Mouse (Mus musculus) neural tube, embryonic 11.5 days (tissue): Measurements from ENCODE around the gene Phyhd1. TPM values are rescaled to one million over a fixed set of nuclear protein-coding genes. Genes with fewer than 3 reads are reported as not detected.

Experiments used
- ATAC-seq: fragments of 200-750 bp; cut with Nextera tagmentation; 2 replicates; pipeline ENCODE4 v1.8.0; 2017; ENCODE audit warnings: moderate number of reproducible peaks, mild to moderate bottlenecking, moderate TSS enrichment, moderate library complexity; ENCODE audit not compliant: insufficient read depth, low FRiP score, low TSS enrichment
- DNase-seq: peaks from one replicate; pipeline ENCODE4 v3.0.0-alpha.2; 2015; ENCODE audit warnings: low spot score
- H3K27ac ChIP-seq: fragments of 300-500 bp; sonication (generic); 2 replicates; pipeline ENCODE4 v1.5.1; 2014; ENCODE audit warnings: low read depth, mild to moderate bottlenecking, low read length
- H3K27me3 ChIP-seq: fragments of 300-500 bp; sonication (generic); 2 replicates; pipeline ENCODE4 v1.6.1; 2014; ENCODE audit warnings: mild to moderate bottlenecking, low read length, mixed read lengths; ENCODE audit not compliant: control insufficient read depth, insufficient read depth
- H3K36me3 ChIP-seq: fragments of 300-500 bp; sonication (generic); 2 replicates; pipeline ENCODE4 v1.6.1; 2014; ENCODE audit warnings: mild to moderate bottlenecking, low read length, moderate library complexity, mixed read lengths; ENCODE audit not compliant: control insufficient read depth, insufficient read depth
- H3K4me1 ChIP-seq: fragments of 300-500 bp; sonication (generic); 2 replicates; pipeline ENCODE4 v1.6.1; 2014; ENCODE audit warnings: low read length, mixed read lengths; ENCODE audit not compliant: control insufficient read depth, insufficient read depth
- H3K4me2 ChIP-seq: fragments of 300-500 bp; sonication (generic); 2 replicates; pipeline ENCODE4 v1.6.1; 2014; ENCODE audit warnings: low read depth, mild to moderate bottlenecking, moderate library complexity
- H3K4me3 ChIP-seq: fragments of 300-500 bp; sonication (generic); 2 replicates; pipeline ENCODE4 v1.5.1; 2014; ENCODE audit warnings: low read depth, low read length
- H3K9ac ChIP-seq: fragments of 300-500 bp; sonication (generic); 2 replicates; pipeline ENCODE4 v1.6.1; 2014; ENCODE audit warnings: mild to moderate bottlenecking, low read length
- H3K9me3 ChIP-seq: fragments of 300-500 bp; sonication (generic); 2 replicates; pipeline ENCODE4 v1.6.1; 2016; ENCODE audit warnings: low read length; ENCODE audit not compliant: control insufficient read depth
- WGBS: fragments of 180-500 bp; shearing (Covaris S2); extraction: QIAGEN DNeasy Blood & Tissue Kit; methylation state at CpG from one replicate; pipeline ENCODE4 v1.1.7; 2014; 5-methylcytosine and 5-hydroxymethylcytosine counted together
- polyA plus RNA-seq: library from polyadenylated mRNA; unstranded; fragments of >200 nt; fragmentation: Nextera tagmentation; extraction: Ambion mirVana; gene quantifications from 2 replicates; pipeline ENCODE4 v1.2.1, GENCODE M21; 2014

The Phyhd1 gene
- polyA plus RNA-seq: 2.3 and 2.5 TPM in 2 replicates

DNA sequence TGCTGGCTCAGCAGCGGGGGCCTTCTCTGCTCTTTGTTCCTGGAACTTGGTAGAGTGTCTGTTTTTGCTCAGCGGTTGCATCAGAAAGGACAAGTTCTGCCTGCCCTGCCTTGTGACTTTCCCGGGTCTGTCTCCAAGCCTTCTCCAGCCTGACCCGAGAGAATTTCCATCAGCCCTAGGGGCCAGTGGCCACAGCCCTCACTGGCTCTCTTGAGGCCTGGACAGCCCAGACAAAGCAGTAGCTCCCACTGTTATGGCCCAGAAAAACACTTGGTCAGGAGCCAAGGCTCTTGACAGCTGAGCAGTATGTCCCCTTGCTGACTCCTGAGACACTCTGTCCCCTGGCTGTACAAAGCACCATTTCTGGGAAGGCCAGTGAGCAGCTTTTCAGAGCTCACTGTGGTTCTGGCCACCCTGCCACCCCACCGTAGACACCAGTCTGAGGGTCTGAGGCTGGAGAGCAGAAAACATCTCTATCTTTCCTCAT, at the start of gene Phyhd1:
Gene Phyhd1, plus strand, starts transcription at position 437 of the 487 bp plus-strand sequence.
- 64% methylated on average over 5 of the region's 5 CpGs for WGBS
- Histone ChIP-seq H3K27ac (no peak within 1 kb of the TSS), H3K27me3 (no peaks in the 10 kb centered on the region), H3K4me2 (no peak within 1 kb of the TSS), H3K9ac (no peak within 1 kb of the TSS; the same call in 1 of the 2 replicates), H3K9me3 (no peaks in the 10 kb centered on the region), H3K4me1 (no peaks in the 10 kb centered on the region), H3K36me3 (peaks cover 2% of the 10 kb centered on the region), H3K4me3 (no peak within 1 kb of the TSS)
- DNase-seq (no peak), ATAC-seq (no peak)

DNA sequence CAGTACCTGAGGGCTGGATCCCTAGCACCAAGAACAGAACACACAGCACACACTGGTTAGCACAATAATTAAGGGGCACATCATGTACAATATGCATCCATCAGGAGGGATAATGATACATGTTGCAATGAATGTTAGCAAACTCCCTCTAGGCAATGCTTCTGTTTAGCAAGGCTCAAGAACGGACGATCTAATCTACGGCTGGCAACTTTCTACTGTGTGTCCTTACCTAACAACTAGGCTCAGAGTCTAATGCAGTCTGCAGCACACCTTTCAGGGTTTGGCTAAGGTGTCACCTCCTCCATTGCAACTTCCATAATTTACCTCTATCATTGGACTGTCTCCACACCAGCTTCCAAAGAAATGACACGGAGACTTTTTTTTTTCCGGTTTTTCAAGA, 49.7 kb upstream of the Phyhd1 start:
- ATAC-seq: no peak
- no peaks in the 10 kb centered on the region for H3K36me3 ChIP-seq
- H3K27me3 ChIP-seq: no peaks in the 10 kb centered on the region
- no peak overlapping the region for H3K4me2 ChIP-seq
- no peaks in the 10 kb centered on the region for H3K4me1 ChIP-seq
- 97% methylated on average over 5 of the region's 5 CpGs for WGBS
- no peak overlapping the region for H3K9ac ChIP-seq
- H3K27ac ChIP-seq: no peak overlapping the region
- DNase-seq: no peak
- no peak overlapping the region for H3K4me3 ChIP-seq
- no peaks in the 10 kb centered on the region for H3K9me3 ChIP-seq

DNA sequence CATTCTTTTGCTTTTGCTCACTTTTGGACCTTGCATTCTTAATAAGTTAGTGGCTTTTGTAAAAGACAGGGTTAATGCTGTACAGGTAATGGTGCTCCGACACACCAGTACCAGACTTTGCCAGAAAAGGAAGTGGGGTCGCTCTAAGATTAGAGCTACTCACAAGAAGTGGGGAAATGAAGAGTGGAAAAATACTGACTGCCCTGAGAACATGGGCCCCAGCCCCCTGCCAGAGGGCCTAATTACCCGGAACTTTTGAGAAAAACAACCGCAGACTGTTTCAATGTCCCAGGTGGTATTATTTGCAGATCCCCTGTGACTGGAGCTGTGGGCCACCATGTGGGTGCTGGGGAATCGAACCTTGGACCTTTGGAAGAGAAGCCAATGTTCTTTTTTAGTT, 30.4 kb upstream of the Phyhd1 start:
- H3K4me1 ChIP-seq: peaks cover 15% of the 10 kb centered on the region
- DNase-seq (no peak), ATAC-seq (no peak)
- H3K4me2 ChIP-seq: no peak overlapping the region
- no peaks in the 10 kb centered on the region for H3K9me3 ChIP-seq
- 86% methylated on average over 5 of the region's 5 CpGs for WGBS
- no peak overlapping the region for H3K4me3 ChIP-seq
- H3K27me3 ChIP-seq: no peaks in the 10 kb centered on the region
- peaks cover under 1% of the 10 kb centered on the region for H3K36me3 ChIP-seq
- H3K9ac ChIP-seq: no peak overlapping the region
- H3K27ac ChIP-seq: no peak overlapping the region

GRCm38 (mm10) chr2:30236426-30237198, 29.4 kb upstream of the Phyhd1 start:
- Histone ChIP-seq H3K27ac (peak overlapping the region; percentile 85; the same call in 1 of the 2 replicates), H3K36me3 (peaks cover 6% of the 10 kb centered on the region), H3K9me3 (no peaks in the 10 kb centered on the region), H3K27me3 (no peaks in the 10 kb centered on the region), H3K4me3 (peak overlapping the region; percentile 98), H3K9ac (peak overlapping the region; percentile 69), H3K4me2 (peak overlapping the region; percentile 66), H3K4me1 (peaks cover 15% of the 10 kb centered on the region)
- WGBS: 6% methylated on average over 18 of the region's 18 CpGs
- peak; percentile 21 for DNase-seq
- no peak for ATAC-seq

DNA sequence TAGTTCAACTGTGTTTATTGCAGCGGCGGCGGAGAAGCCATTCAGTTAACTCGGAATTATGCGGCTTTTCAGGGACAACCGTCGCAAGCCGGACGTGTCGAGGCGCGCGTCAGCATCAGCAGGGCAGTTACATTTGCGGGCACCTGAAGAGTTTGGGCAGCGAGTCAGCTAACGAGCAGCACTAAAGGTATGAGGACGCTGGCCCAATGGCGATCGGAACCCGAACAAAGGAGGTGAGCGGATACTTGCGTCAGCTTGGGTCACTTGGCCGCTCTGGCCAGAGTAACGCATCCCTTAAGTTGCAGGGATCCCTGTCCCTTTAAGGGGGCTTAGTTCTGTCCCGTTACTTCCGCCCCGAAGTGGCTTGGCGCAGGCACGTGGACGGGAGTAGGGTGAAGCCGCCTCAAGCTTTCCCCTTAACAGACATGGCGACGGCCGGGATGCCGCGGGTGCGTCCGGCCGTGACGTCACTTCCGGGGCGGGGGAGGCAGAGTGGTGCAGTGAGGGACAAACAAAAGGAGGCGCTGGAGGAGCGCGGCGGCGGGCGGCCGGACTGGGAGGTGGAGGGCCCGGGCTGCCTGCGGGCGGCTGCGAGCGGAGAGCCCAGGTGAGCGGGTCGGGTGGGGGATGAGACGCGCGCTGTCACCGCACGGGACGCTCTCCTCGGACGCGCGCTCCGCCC, 28.7 kb upstream of the Phyhd1 start, which contains the start of gene Lrrc8a:
Gene Lrrc8a, plus strand, starts transcription at position 517 of the 682 bp plus-strand sequence.
- peak within 1 kb of the TSS; percentile 98 for H3K4me3 ChIP-seq
- H3K9ac ChIP-seq: peak within 1 kb of the TSS; percentile 90
- H3K27ac ChIP-seq: peak within 1 kb of the TSS; percentile 85
- no peaks in the 10 kb centered on the region for H3K27me3 ChIP-seq
- peaks cover 15% of the 10 kb centered on the region for H3K4me1 ChIP-seq
- peak within 1 kb of the TSS; percentile 85 for H3K4me2 ChIP-seq
- H3K36me3 ChIP-seq: peaks cover 6% of the 10 kb centered on the region
- DNase-seq (peak; percentile 100), ATAC-seq (peak; percentile 94)
- WGBS: under 1% methylated on average over 57 of the region's 67 CpGs
- H3K9me3 ChIP-seq: no peaks in the 10 kb centered on the region

DNA sequence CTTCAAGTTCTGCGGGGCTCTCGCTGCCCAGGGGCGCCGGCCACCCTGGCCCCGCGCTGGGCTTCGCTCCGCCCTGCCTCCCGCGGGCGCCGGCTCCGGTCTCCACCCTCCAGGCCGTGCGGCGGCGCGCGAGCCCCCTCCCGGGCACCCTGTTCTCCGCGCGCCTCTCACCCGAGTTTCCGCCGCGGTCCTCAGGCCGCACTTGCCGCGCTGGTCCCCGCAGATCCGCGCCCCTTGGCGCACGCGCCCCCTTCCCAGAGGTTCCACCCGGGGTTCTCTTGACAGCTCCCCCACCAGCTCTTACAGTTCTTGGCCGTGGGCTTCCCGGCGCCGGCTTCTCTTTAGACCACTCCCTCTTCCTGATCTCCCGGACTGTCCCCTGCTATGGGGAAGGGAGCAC, 28.1 kb upstream of the Phyhd1 start:
- H3K27me3 ChIP-seq: no peaks in the 10 kb centered on the region
- peaks cover 6% of the 10 kb centered on the region for H3K36me3 ChIP-seq
- H3K9me3 ChIP-seq: no peaks in the 10 kb centered on the region
- H3K27ac ChIP-seq: peak overlapping the region; percentile 85
- H3K4me2 ChIP-seq: peak overlapping the region; percentile 85
- H3K9ac ChIP-seq: peak overlapping the region; percentile 90
- WGBS: under 1% methylated on average over 21 of the region's 42 CpGs
- peaks cover 15% of the 10 kb centered on the region for H3K4me1 ChIP-seq
- no peak for DNase-seq
- H3K4me3 ChIP-seq: peak overlapping the region; percentile 98
- peak; percentile 83 for ATAC-seq

DNA sequence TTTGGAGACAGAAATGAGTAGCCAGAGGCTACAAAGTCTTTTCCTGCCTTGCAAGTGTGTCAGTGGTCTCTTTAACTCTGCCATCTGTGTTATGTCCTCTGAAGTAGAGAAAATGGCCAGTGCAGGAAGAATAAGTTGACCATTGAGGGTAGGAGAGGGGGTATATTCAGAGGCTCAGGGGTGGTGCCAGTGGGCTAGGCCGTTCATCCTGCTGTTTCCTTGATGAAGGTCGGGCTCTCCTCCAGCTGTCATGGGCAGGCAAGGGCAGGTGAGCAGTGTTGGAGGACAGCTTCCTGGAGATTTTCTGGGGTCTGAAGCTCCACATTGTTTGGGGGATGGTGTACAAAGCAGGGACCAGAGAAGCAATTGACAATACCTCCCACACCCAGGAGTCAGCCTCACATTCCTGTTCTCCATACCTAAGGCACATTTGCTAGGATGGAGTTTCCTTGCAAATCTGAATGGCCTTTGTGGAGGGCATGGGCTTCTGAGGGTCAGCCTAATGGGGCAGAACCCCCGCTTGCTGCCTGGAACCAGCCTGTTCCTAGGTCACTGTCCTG, 27.0 kb upstream of the Phyhd1 start:
- Histone ChIP-seq H3K9ac (peak overlapping the region; percentile 90), H3K9me3 (no peaks in the 10 kb centered on the region), H3K4me3 (peak overlapping the region; percentile 98), H3K27ac (no peak overlapping the region), H3K27me3 (no peaks in the 10 kb centered on the region), H3K4me2 (peak overlapping the region; percentile 85), H3K4me1 (peaks cover 15% of the 10 kb centered on the region), H3K36me3 (peaks cover 6% of the 10 kb centered on the region)
- ATAC-seq (no peak), DNase-seq (no peak)
- WGBS: 74% methylated on average over 3 of the region's 3 CpGs

DNA sequence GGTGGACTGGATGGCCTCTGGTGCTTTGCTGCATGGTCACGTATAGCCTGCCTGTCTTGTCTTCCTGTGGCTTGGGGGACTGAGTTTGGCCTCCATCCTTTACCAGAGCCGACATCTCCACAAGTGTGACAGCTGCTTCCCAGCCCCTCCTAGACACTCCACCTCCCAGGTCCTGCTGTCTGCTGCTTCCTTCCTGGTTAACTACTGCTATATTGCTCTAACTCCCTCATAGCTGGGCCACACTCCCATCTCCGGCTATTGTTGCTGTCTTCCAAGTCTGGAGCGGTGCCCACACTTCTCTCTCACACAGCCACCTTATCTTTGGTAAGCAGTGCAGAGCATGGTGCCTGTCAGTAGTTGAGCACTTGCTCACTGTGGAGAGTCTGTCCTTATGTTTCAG, 26.2 kb upstream of the Phyhd1 start:
- Histone ChIP-seq H3K4me3 (no peak overlapping the region), H3K4me2 (no peak overlapping the region), H3K9me3 (no peaks in the 10 kb centered on the region), H3K36me3 (peaks cover 6% of the 10 kb centered on the region), H3K4me1 (peaks cover 15% of the 10 kb centered on the region), H3K27me3 (no peaks in the 10 kb centered on the region), H3K9ac (no peak overlapping the region), H3K27ac (no peak overlapping the region)
- ATAC-seq: no peak
- WGBS: 94% methylated on average over 4 of the region's 4 CpGs
- DNase-seq: no peak
